Mouse (Mus musculus) embryonic facial prominence, embryonic 14.5 days (tissue): ENCODE measurements around the gene Park7. TPM values are rescaled to one million over a fixed set of nuclear protein-coding genes. Genes with fewer than 3 reads are reported as not detected.
A peak's percentile ranks its signal among the peaks of the same experiment; 100 is the strongest.

Experiments
- ATAC-seq: fragments of 200-750 bp; cut with Nextera tagmentation; 2 replicates; pipeline ENCODE4 v1.8.0; 2017; ENCODE audit warnings: low read depth, moderate number of reproducible peaks, moderate TSS enrichment
- DNase-seq: peaks from one replicate; pipeline ENCODE4 v3.0.0-alpha.2; 2015; ENCODE audit warnings: low spot score
- H3K27ac ChIP-seq: fragments of 300-500 bp; sonication (generic); replicated peaks from 2 replicates; pipeline ENCODE4 v1.5.1; 2014; ENCODE audit warnings: low read depth, mild to moderate bottlenecking, low read length, moderate library complexity
- H3K27me3 ChIP-seq: fragments of 300-500 bp; sonication (generic); replicated peaks from 2 replicates; pipeline ENCODE4 v1.6.1; 2014; ENCODE audit warnings: low read length; ENCODE audit not compliant: control insufficient read depth, insufficient read depth
- H3K36me3 ChIP-seq: fragments of 300-500 bp; sonication (generic); 2 replicates; pipeline ENCODE4 v1.6.1; 2014; ENCODE audit warnings: low read length, mixed read lengths; ENCODE audit not compliant: control insufficient read depth, insufficient read depth
- H3K4me1 ChIP-seq: fragments of 300-500 bp; sonication (generic); 2 replicates; pipeline ENCODE4 v1.6.1; 2014; ENCODE audit warnings: antibody characterized with exemption, low read length; ENCODE audit not compliant: control insufficient read depth, insufficient read depth
- H3K4me2 ChIP-seq: fragments of 300-500 bp; sonication (generic); 2 replicates; pipeline ENCODE4 v1.6.1; 2014; ENCODE audit warnings: low read depth, mild to moderate bottlenecking, low read length, moderate library complexity, mixed read lengths
- H3K4me3 ChIP-seq: fragments of 300-500 bp; sonication (generic); 2 replicates; pipeline ENCODE4 v1.5.1; 2014; ENCODE audit warnings: low read depth, mild to moderate bottlenecking, low read length
- H3K9ac ChIP-seq: fragments of 300-500 bp; sonication (generic); 2 replicates; pipeline ENCODE4 v1.6.1; 2014; ENCODE audit warnings: low read depth, mild to moderate bottlenecking, low read length, moderate library complexity, mixed read lengths
- H3K9me3 ChIP-seq: fragments of 300-500 bp; sonication (generic); 2 replicates; pipeline ENCODE4 v1.6.1; 2016; ENCODE audit warnings: low read length; ENCODE audit not compliant: control insufficient read depth
- WGBS: fragments of 180-500 bp; shearing (Covaris S2); extraction: QIAGEN DNeasy Blood & Tissue Kit; methylation state at CpG from one replicate; pipeline ENCODE4 v1.1.7; 2014; 5-methylcytosine and 5-hydroxymethylcytosine counted together
- polyA plus RNA-seq: library from polyadenylated mRNA; unstranded; fragments of >200 nt; fragmentation: Nextera tagmentation; extraction: Ambion mirVana; gene quantifications from 2 replicates; pipeline ENCODE4 v1.2.1, GENCODE M21; 2014

The Park7 gene
- polyA plus RNA-seq, 1 experiment from 2014 or later: 387 TPM

- Histone ChIP-seq H3K36me3 (peaks cover 6% of the 10 kb centered on the region), H3K27ac (no peak overlapping the region), H3K9me3 (no peaks in the 10 kb centered on the region), H3K9ac (no peak overlapping the region), H3K4me2 (no peak overlapping the region), H3K27me3 (no peaks in the 10 kb centered on the region), H3K4me3 (no peak overlapping the region), H3K4me1 (peaks cover 6% of the 10 kb centered on the region; the same call in 1 of the 2 replicates)
- WGBS: 66% methylated on average over 5 of the region's 5 CpGs
- ATAC-seq: no peak
- no peak for DNase-seq
These were observed 22.9 kb downstream of the Park7 start for GRCm38 (mm10) chr4:150891308-150891707.

- no peaks in the 10 kb centered on the region for H3K27me3 ChIP-seq
- H3K4me2 ChIP-seq: peak overlapping the region; percentile 27; the same call in 1 of the 2 replicates
- no peak overlapping the region for H3K4me3 ChIP-seq
- no peak overlapping the region for H3K9ac ChIP-seq
- H3K36me3 ChIP-seq: no peaks in the 10 kb centered on the region
- H3K4me1 ChIP-seq: peaks cover 6% of the 10 kb centered on the region; the same call in 1 of the 2 replicates
- ATAC-seq: no peak
- DNase-seq: peak; percentile 69
- H3K9me3 ChIP-seq: no peaks in the 10 kb centered on the region
- H3K27ac ChIP-seq: peak overlapping the region; percentile 17; the same call in 1 of the 2 replicates
- 41% methylated on average over 13 of the region's 13 CpGs for WGBS
These were observed 24.3 kb downstream of the Park7 start for GRCm38 (mm10) chr4:150889955-150890315.

GRCm38 (mm10) chr4:150889273-150889954, 24.8 kb downstream of the Park7 start:
- 35% methylated on average over 20 of the region's 20 CpGs for WGBS
- ATAC-seq: no peak
- H3K4me3 ChIP-seq: no peak overlapping the region

GRCm38 (mm10) chr4:150888492-150888891, 25.7 kb downstream of the Park7 start:
- Histone ChIP-seq H3K4me2 (no peak overlapping the region), H3K9ac (no peak overlapping the region), H3K27me3 (no peaks in the 10 kb centered on the region), H3K4me1 (peaks cover 6% of the 10 kb centered on the region; the same call in 1 of the 2 replicates), H3K4me3 (no peak overlapping the region), H3K36me3 (no peaks in the 10 kb centered on the region), H3K9me3 (no peaks in the 10 kb centered on the region), H3K27ac (no peak overlapping the region)
- ATAC-seq: 0 out of 2 replicates have a peak, but pooled peaks have one; percentile 17
- DNase-seq: peak; percentile 19
- whole genome bisulfite sequencing: 53% methylated on average over 4 of the region's 4 CpGs

More at GRCm38 (mm10) chr4:150889273-150889954, 24.8 kb downstream of the Park7 start:
- Histone ChIP-seq H3K4me1 (peaks cover 6% of the 10 kb centered on the region; the same call in 1 of the 2 replicates), H3K27me3 (no peaks in the 10 kb centered on the region), H3K9me3 (no peaks in the 10 kb centered on the region), H3K9ac (no peak overlapping the region), H3K36me3 (no peaks in the 10 kb centered on the region), H3K4me2 (peak overlapping the region; percentile 27; the same call in 1 of the 2 replicates), H3K27ac (peak overlapping the region; percentile 17; the same call in 1 of the 2 replicates)
- DNase-seq: no peak

- ATAC-seq (no peak), DNase-seq (no peak)
- H3K36me3 ChIP-seq: no peaks in the 10 kb centered on the region
- peaks cover 6% of the 10 kb centered on the region; the same call in 1 of the 2 replicates for H3K4me1 ChIP-seq
- no peak overlapping the region for H3K9ac ChIP-seq
- no peak overlapping the region for H3K4me3 ChIP-seq
- H3K9me3 ChIP-seq: no peaks in the 10 kb centered on the region
- 68% methylated on average over 5 of the region's 5 CpGs for WGBS
- no peak overlapping the region for H3K4me2 ChIP-seq
- H3K27ac ChIP-seq: no peak overlapping the region
- H3K27me3 ChIP-seq: no peaks in the 10 kb centered on the region
These were observed 26.3 kb downstream of the Park7 start for GRCm38 (mm10) chr4:150887903-150888302.

- Histone ChIP-seq H3K27me3 (no peaks in the 10 kb centered on the region), H3K27ac (no peak overlapping the region), H3K9me3 (peaks cover 27% of the 10 kb centered on the region), H3K9ac (no peak overlapping the region), H3K4me3 (no peak overlapping the region), H3K4me1 (no peaks in the 10 kb centered on the region), H3K36me3 (no peaks in the 10 kb centered on the region), H3K4me2 (no peak overlapping the region)
- no peak for DNase-seq
- WGBS: 84% methylated on average over 5 of the region's 5 CpGs
- no peak for ATAC-seq
These were observed 31.6 kb downstream of the Park7 start for GRCm38 (mm10) chr4:150882632-150883031.

- DNase-seq: no peak
- H3K36me3 ChIP-seq: no peaks in the 10 kb centered on the region
- no peak overlapping the region for H3K27ac ChIP-seq
- no peaks in the 10 kb centered on the region for H3K27me3 ChIP-seq
- no peak overlapping the region for H3K4me2 ChIP-seq
- no peaks in the 10 kb centered on the region for H3K4me1 ChIP-seq
- H3K9ac ChIP-seq: no peak overlapping the region
- no peak for ATAC-seq
- 87% methylated on average over 5 of the region's 5 CpGs for WGBS
- H3K4me3 ChIP-seq: no peak overlapping the region
- H3K9me3 ChIP-seq: peaks cover 27% of the 10 kb centered on the region
These were observed 33.9 kb downstream of the Park7 start for GRCm38 (mm10) chr4:150880364-150880763.

- ATAC-seq: no peak
- WGBS: 96% methylated on average over 22 of the region's 22 CpGs
- H3K36me3 ChIP-seq: no peaks in the 10 kb centered on the region
- H3K27me3 ChIP-seq: no peaks in the 10 kb centered on the region
- DNase-seq: no peak
- no peak overlapping the region for H3K4me2 ChIP-seq
- H3K4me1 ChIP-seq: no peaks in the 10 kb centered on the region
- no peak overlapping the region for H3K4me3 ChIP-seq
- no peak overlapping the region for H3K27ac ChIP-seq
- H3K9me3 ChIP-seq: peaks cover 27% of the 10 kb centered on the region
- H3K9ac ChIP-seq: no peak overlapping the region
These were observed 34.6 kb downstream of the Park7 start for GRCm38 (mm10) chr4:150879631-150880030.

- Histone ChIP-seq H3K4me2 (no peak overlapping the region), H3K4me1 (peaks cover 12% of the 10 kb centered on the region), H3K9me3 (peaks cover 25% of the 10 kb centered on the region), H3K4me3 (no peak overlapping the region), H3K9ac (no peak overlapping the region), H3K36me3 (no peaks in the 10 kb centered on the region), H3K27me3 (no peaks in the 10 kb centered on the region), H3K27ac (no peak overlapping the region)
- ATAC-seq: no peak
- no peak for DNase-seq
- 83% methylated on average over 10 of the region's 10 CpGs for WGBS
These were observed 38.8 kb downstream of the Park7 start for GRCm38 (mm10) chr4:150875393-150875792.
